Mouse (Mus musculus) gastrocnemius, postnatal 25 days (tissue): ENCODE results near the gene Phf24. TPM values are rescaled to one million over a fixed set of nuclear protein-coding genes. Genes with fewer than 3 reads are reported as not detected.
A peak's percentile ranks its signal among the peaks of the same experiment; 100 is the strongest.

Source experiments
- DNase-seq: peaks from one replicate; pipeline ENCODE4 v3.0.0; 2022
- total RNA-seq, 2 experiments: library from RNA; stranded (reverse); gene quantifications; 1 replicate in 1 of 2; 2 replicates in 1 of 2; pipeline ENCODE4 v1.2.3; 2021

Gene Phf24
- total RNA-seq, 2 experiments from 2014 or later, result 0.64 to 1.5 TPM

GRCm38 (mm10) chr4:42915311-42915710 lies 1.1 kb upstream of the Phf24 start:
- no peak for DNase-seq

DNA sequence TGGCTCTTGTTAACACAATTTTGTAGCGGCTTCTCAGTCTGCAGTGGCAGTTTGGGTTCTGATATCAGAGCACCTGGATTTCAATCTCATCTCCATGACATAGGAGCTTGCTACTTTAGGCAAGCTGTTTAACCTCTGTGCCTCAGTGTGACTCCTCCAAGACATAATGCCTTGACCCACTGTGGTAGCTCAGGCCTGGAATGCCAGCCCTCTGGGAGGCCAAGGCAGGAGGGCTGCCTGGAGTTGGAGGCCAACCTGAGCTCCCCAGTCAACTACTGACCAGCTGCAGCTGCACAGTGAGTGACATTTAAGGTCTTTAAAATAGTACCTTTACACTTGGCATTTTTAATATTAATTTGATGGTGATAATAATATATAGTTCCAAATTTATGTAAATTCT lies 494 bp upstream of the Phf24 start:
- DNase-seq, result no peak

DNA sequence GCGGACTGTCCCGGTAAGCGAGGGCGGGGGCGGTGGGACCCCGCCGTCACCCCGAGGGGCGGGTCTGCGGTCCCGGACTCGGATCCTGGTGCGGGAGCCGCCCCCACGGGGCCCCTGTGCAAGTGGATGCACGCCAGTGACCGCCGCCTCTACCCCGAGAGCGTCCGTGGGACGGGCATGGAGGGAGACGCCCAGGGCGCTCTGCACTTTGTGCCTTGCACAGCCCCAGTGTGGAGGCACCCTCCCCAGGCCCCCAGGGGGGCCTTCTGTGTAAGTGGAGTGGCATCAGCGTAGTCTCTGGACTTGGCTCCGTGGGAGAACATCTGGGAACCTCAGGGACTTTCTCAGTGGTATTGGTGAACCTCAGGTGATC lies 928 bp downstream of the Phf24 start:
- DNase-seq, result no peak

GRCm38 (mm10) chr4:42920726-42921125 lies 4.3 kb downstream of the Phf24 start:
- no peak for DNase-seq

- DNase-seq, result no peak
Measured at GRCm38 (mm10) chr4:42921536-42921935, 5.1 kb downstream of the Phf24 start.

DNA sequence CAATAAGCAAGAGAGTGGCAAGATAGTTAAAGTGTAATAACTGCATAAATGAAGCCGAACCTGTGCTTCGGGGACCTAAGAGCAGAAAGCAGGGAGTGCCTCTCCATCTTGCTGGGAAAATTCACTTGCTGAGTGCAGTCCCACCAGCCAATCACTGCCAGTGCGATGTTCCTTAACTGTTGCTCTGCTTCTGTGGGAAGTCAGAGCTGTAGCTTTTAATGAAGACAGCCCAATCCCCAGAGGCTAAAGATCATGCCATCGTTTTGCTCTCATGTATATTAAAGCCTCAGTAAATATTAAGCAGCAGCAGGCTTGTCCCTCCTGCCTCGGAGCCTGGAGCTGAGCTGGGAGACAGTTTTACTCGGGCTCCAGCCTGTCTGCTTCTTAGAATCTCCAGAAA lies 5.6 kb downstream of the Phf24 start:
- DNase-seq, result no peak

GRCm38 (mm10) chr4:42922461-42922860 lies 6.0 kb downstream of the Phf24 start:
- DNase-seq, result no peak

- DNase-seq, result no peak
Measured at GRCm38 (mm10) chr4:42924095-42924710, 7.7 kb downstream of the Phf24 start.

DNA sequence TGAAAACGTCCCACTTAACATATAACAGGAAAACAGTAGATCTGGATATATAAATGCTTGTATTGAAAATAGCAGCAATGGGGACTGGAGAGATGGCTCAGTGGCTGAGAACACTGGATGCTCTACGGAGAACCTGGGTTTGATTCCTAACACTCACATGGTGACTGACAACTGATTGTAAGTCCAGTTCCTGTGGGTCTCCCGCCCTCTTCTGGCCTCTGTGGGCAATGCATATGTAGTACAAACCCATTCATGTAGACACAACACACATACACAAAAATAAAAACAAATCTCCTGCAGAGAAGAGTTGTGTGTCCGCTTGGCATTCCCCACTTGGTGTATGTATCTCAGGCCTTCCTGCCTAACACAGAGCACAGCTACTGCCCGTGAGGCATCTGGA lies 11.7 kb downstream of the Phf24 start:
- no peak for DNase-seq

DNA sequence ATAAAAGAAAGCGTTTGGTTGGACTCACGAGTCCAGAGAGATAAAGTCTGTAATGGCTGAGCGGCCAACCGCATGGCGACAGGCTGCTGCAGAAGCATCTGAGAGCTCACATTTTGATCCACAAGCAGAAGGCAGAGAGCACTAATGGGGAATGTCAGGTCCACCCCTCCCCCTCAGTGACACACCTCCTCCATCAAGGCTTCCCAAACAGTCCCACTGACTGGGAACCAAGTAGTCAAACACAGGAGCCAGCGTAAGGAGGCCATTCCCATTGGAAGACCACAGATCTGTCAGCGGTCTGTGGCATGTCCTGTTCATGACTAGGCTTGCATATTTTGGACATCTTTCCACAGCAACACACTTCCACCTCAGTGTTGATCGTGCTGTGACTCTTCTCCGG lies 12.5 kb downstream of the Phf24 start:
- no peak for DNase-seq

- no peak for DNase-seq
Measured at GRCm38 (mm10) chr4:42932229-42932969, 15.9 kb downstream of the Phf24 start.

GRCm38 (mm10) chr4:42933630-42934029 lies 17.2 kb downstream of the Phf24 start:
- DNase-seq, result peak; percentile 46

- no peak for DNase-seq
Measured at GRCm38 (mm10) chr4:42941396-42941795, 24.9 kb downstream of the Phf24 start.

DNA sequence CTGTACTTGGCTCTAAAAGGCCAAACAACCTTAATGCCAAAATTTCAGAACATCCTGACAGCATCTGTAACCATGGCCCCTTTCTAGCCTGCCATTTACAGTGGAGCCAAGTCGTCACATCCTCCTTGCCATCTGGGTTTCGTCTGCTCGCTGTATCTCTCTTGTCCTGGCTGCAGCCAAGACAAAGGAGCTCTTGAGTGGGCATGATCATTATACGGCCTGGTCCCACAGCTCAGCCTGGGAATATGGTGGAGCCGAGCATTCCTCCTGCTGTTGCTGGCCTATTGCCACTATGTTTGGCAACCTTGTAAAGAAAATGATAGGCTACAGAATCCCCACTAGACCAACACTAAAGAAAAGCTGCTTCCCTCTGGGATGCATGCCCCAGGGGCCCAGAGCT lies 26.9 kb downstream of the Phf24 start:
- DNase-seq, result no peak

GRCm38 (mm10) chr4:42944185-42944584 lies 27.7 kb downstream of the Phf24 start:
- no peak for DNase-seq

GRCm38 (mm10) chr4:42945043-42945442 lies 28.6 kb downstream of the Phf24 start:
- no peak for DNase-seq

- DNase-seq, result no peak
Measured at GRCm38 (mm10) chr4:42945445-42945844, 29.0 kb downstream of the Phf24 start.

- DNase-seq, result no peak
Measured at GRCm38 (mm10) chr4:42945952-42946351, 29.5 kb downstream of the Phf24 start.

DNA sequence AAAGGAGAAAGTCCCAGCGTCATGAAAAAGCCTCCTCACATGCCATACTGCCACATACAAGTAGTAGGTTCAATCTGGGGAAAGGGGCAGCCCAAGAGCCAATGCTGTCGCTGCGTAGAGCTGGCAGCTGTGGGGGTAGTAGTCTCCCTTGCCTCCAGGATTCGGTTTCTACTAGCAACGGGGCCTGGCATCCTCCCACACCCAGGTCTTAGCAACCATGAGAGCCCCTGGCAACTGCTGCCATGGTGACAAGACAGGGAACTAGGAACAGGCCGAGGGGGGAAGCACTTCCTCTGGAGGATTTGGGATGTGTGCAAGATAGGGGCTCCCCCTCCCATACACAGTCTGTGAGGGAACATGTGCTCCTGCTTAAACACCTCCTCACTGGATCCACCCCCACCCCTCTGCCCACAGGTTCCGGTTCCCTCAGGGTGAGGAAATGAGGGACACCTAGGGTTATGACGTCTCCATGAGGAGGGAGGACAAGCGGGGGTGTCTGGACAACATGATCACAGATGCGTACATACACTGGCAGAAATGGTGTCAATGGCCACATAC lies 30.4 kb downstream of the Phf24 start:
- no peak for DNase-seq

DNA sequence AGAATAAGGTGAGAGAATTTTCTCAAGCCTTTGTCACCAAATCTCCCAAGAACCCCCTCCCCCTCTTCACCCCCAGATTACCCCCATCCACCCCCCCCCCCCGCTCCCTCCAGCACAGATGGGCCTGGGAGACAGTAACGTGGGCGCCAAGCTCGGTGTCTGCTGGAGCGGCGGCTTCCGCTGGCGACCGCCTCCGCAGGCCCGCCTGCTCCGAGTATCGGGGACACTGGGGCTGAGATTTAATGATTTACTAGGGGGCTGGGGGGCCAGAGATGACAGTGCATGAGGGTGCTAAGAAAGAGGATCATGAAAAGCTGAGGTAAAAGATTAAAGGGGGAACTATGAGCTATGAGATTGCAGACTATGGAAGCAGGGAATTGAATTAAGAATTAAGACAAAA lies 32.1 kb downstream of the Phf24 start:
- no peak for DNase-seq

- no peak for DNase-seq
Measured at GRCm38 (mm10) chr4:42949051-42949675, 32.7 kb downstream of the Phf24 start.

GRCm38 (mm10) chr4:42949676-42950051 lies 33.2 kb downstream of the Phf24 start, which contains the start of gene Dnajb5:
Gene Dnajb5 (plus strand): TSS chr4:42949814.
- peak; percentile 99 for DNase-seq

DNA sequence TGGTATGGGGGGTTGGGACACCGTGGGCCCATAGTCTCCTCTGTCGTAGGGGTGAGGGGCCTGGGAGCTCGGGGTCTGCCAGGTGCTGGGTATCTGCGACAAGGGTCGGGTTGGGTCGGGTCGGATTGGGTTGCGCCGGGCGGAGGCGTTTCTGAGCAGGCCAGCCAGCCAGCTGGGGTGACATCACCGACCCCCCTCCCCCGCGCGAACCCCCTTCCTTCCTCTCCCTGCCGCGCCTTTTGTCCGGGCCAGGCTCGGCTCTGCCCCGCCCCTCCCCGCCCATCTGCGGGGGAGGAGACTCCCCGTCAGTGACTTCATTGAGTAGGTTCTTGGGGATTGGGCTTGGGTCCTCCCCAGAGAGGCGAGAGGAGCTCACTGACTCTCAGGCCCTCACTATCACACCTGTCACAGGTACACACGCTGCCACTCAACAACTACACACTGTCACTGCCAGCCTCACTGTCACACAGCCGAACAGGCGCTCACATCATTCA lies 33.7 kb downstream of the Phf24 start:
- peak; percentile 95 for DNase-seq
